Mouse (Mus musculus): ENCODE measurements around the gene Tbr1.

DNA sequence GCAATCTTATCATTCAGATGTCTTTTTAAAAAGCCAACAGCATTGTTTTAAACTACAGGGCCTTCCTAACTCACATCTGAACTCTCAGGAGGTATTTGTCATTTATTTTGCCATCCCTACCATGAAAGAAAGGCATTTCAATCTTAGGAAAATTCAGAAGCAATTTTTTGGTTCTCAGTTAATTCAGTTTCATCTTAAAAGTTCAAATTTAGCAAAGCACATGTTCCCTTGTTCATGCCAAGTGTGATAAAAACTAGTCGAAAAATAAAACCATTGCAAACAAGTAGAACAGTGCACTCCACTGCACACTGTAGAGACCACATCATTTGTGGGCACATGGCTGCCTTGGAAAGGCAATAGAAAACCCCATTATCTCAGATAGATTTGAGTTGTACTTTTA lies 15.5 kb downstream of the Tbr1 start:
- no peak for TF ChIP-seq CTCF (IDR thresholded peaks at IDR 0.05; ENCODE audit: borderline replicate concordance, control insufficient read depth, extremely low read depth, insufficient read depth, low read length, poor library complexity)
- no peak for TF ChIP-seq POLR2A (IDR thresholded peaks at IDR 0.05; ENCODE audit: control insufficient read depth, extremely low read depth, insufficient read depth, low read length, poor library complexity)

Data from thymus, adult 2 months (tissue).